Mouse (Mus musculus): ENCODE results near the gene Nupr1.

DNA sequence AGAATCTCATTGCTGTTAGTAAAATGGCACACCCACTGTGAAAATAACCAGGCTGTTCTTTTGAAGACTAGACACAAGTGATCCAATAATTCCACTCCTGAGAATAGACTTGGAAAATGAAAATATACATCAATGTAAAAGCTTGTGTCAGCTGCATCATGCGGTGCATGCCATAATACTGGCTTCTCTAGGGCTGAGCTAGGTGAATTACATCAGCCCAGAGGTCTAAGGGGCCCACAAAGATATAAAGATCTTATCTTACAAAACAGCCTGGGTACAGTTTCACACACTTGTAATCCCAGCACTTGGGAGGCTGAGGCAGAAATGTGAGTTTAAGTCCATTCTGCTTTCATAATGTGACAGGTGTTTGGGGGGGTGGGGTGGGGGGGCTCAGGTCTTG lies 26.9 kb upstream of the Nupr1 start:
- TF ChIP-seq CTCF (conservative IDR thresholded peaks at IDR 0.05; ENCODE audit: low read length) (no peak), NANOG (IDR thresholded peaks at IDR 0.05; ENCODE audit: borderline replicate concordance, low read length) (no peak), POU5F1 (IDR thresholded peaks at IDR 0.05; ENCODE audit: borderline replicate concordance, low read length) (no peak)
